Mouse (Mus musculus): ENCODE data around the gene Nrap.
"Not testable (repeated sequence)": the region's sequence is repeated elsewhere in the genome, so short reads cannot be mapped to it uniquely, and the experiment has no call there.

The Nrap gene

DNA sequence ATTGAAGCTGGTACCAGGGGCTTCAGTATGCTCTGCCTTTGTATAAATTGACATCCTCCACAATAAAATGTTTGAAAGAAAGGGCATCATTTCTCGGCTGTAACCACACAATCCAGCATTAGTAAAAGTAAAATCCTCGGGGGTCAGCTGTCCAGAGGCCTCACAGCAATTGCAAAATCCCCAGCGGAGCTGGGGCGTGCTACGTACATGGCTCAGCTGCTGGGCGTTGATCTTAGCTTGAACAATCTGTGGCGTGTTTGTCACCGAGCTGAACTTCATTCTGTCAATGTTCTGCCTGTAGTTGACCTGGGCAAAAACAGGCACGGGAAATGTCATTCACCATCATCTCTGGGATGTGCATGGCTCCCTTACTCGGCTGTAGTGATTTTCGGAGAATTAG is 23.7 kb downstream of the Nrap start:
- DNase-seq (ENCODE audit: low read depth, low spot score), result no peak

DNA sequence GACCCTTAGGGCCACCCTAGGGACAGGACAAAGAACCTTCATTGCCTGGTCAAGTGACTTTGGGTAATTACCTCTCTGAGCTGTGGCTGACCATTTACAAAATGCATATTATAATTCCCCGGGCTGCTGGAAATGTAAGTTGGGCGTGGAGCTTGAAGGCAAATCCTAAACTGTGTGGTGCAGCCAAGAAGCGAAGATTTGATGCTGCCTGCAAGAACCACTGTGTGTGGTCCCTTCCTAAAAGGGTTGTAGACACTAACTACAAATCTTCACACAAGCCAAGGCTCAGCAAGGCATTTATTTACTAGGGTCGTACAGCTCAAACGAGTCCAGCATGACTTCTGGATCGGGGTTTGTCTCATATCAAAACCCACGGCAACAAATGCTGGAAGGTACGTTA is 25.3 kb downstream of the Nrap start:
- no peak for DNase-seq (ENCODE audit: low read depth, low spot score)

DNA sequence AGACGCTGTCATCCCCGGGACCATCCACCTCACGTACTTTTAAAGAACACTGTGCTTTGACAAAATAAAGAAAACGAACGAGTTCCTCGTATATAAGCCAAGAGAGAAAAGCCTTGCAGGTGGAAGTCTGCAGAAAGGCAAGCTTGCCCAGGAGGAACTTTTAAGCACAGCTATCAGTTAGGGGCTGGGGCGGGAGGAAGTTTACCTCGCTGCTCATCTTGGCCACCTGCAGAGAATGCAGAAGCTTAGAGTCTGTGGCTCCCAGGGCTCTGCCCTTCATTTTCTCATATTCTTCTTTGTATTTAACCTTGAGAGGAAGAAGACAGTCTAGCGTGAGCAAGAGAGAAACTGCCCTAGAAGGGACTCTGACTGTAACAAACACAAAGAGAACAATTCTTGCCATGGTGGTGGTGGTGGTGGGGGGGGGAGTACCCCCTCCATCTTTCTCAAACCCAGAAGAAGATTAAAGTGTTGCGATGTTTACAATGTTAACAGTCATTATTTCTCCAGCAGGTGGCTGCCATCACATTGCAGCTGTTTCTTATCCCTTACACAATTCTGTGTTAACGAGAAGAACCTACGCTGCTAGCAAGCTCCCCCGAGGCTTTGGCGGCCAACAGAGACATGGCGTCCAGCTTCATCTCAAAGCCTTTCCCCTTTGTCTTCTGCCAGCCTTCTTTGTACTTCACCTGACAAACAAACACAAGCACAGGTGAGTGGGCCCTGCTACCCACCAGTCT is 25.9 kb downstream of the Nrap start:
- no peak for DNase-seq (ENCODE audit: low read depth, low spot score)

DNA sequence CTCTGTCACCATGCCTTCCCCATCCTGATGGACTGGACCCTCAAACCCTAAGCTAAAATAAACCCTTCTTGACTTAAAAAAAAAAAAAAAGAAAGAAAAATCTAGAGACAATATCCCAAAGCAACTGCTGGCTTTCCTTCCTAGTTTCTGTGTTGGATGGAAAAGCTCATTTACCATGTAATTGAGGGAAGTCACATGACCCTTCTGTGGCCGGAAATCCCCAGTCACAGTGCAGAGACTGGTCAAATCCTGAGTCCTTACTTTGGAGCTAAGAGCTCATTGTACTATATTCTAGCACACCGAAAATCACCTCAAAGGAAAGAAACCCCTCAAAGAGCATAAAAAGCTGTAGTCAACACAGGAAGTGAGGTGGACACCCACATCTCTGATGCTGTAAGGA is 30.9 kb downstream of the Nrap start:
- no peak for DNase-seq (ENCODE audit: low read depth, low spot score)

DNA sequence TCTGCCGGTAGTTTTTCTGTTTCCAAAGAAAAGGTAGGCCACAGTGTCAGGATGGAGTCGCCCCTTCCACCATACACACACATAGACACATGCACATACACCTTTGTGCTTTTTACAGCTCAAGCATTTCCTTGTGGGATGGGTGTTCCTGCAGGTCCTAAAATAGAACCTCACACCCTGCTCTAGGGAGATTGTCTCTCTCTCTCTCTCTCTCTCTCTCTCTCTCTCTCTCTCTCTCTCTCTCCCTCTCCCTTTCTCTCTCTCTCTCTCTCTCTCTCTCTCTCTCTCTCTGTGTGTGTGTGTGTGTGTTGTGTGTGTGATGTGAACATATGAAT is 32.5 kb downstream of the Nrap start:
- DNase-seq (ENCODE audit: low read depth, low spot score), result not testable (repeated sequence)

DNA sequence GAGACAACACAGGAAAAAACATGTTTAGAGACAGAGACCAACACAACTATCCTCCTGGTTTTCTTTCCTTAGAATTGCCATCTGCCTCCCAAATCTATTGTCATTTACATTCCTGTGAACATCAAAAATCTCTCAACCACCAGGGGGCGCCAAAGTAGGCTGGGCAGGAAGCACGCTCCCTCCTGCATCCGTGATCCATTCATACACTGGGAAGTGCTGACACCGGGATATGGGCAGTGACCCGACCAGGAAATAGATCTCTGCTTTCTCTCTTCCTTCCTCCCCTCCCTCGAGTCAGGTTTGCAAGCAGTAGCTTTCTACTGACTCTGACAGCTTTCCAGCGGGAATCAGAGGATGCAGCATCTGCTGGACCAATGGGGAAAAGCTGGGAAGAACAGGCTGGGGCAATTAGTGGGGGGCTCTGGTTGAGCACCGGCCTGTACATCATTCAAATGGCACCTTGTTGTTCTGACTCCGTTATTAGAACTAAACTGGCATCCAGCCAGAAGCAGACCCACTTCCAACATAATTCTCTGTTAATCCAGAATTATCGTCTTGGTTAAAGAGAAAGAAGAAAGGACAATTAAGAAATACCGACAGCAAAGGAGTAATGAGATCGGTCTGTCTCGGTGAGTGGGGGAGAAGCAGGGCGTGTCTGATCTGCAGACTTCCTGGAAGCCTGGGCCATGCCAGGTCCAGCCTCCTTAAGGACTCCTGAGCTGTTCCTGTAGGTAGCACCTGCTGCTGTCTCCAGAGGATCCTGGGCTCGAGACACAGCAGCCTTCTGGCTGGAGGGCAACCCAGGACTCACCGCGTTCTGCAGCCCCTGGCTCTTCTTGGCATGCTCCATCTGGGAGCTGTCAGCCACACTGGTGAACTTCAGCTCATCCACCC is 33.1 kb downstream of the Nrap start:
- no peak for DNase-seq (ENCODE audit: low read depth, low spot score)

DNA sequence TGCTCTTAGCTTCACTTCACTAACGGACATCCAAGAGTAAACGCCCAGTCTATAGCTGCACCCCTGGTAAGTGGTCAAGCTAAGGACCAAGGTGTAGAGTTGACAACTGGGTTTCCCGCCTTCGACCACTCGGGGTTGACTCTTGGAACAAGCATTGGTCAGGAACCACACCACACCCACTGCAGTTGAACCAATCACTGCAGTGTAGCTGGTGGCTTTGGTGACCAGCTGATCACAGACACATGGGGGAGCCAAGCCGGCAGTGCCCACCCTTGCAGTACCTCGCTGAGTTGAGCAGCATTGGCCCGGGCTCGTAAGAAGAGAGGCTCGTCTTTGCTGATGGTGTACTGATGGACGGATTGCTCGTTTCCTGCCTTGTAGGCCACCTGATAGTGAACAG is 34.6 kb downstream of the Nrap start:
- no peak for DNase-seq (ENCODE audit: low read depth, low spot score)

DNA sequence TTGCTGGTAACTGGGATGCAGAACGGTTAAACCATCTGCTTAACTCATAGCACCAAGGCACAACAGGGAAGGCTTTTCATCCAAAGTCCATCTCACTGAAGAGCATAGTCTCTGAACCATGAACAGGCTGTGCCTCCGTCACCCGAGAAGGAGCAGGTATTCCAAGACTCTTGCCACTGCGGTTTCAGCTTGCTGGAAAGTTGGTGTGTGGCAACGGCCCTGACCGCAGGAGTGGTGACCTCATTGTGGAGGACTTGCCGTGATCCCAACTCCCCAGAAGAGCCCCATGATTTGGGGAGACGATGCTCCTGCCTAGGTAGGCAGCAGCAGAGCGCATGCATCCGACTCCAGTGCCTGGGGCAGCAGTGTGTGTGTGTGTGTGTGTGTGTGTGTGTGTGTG is 36.1 kb downstream of the Nrap start:
- DNase-seq (ENCODE audit: low read depth, low spot score), result no peak

DNA sequence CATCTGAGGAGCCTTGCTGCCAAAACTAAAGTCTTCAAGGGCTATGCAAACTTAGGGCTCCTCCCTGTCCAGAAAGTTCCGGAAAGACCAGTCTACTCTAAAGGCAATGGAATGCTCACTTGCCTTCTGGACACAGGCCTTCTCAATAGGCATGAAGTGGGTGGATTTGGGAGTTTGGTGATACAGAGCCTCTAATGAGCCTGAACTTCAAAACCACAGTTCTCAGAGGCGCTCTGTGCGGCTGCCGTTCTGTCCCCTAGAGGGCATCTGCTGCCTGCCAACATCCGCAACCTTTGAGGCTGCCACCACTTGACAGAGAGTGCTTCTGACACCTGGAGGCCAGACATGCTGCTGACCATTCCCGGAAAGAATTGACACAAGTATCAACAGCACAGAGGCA is 40.5 kb downstream of the Nrap start:
- DNase-seq (ENCODE audit: low read depth, low spot score), result no peak

DNA sequence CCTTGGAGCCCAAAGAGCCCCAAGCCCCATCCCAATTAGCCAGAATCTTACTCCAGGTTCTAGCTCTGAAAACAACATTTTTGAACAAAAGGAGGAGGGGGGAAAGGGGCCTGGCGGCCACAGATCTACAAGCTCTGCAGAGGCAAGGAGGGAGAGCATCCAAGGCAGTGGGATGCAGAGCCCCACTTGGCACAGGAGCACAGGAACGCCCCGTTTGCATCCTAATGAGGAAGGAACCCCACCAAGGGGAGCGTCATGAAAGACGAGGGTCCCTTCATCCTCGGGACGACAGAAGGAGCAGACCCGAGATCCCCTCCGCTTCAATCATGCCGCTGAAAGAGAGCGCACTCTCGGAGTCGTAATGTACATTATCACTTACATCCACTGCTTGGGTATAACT is 43.1 kb downstream of the Nrap start:
- no peak for DNase-seq (ENCODE audit: low read depth, low spot score)

DNA sequence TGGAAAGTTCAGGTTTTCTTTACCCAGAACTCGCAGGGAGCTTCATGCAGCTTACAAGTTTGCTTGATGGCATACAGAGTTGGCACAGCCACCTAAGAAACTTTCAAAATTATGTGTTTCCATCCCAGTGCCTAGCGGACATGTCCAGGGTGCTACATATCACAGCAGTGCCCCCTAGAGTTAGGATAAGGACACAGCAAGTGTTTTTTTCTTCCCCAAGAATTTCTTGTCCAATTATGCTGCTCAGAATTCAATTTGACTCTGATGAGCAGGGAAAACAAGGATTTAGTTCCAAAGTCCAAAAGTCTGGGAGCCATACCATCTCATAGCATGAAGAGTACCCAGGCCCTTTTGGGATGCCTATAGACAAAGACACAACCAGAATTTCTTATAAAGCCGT is 43.8 kb downstream of the Nrap start:
- DNase-seq (ENCODE audit: low read depth, low spot score), result no peak

DNA sequence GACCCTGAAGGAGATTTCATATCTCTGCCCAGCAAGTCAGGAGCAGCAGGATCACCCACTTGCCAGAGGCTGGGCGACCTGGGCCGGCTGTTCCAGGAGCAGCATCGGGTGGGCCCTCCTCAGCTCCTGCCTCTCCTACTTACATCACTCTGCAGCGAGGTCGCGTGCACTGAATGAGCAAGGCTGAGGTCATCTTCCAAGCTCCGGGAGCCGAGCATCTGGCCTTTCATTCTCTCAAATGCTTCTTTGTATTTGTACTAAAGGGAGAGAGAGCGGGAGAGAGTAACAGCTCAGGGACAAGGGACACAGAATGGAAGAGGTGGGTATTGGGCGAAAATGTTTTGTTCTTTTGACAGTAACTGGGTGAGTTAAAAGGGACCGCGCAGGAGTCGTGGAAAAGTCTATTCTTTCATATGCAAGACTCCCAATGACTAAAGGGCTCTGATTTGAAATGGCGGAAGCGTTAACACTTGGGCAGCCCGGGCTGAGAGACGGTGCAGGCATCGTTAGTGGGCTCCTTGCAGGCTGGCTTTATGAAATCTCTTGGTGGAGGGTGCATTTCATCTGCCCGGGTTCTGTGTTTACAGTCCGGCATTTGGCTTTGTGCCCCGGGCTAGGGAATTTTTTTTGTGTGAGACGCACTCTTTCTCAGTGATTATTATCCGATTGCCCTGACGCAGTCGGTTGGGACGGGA is 45.8 kb downstream of the Nrap start:
- DNase-seq (ENCODE audit: low read depth, low spot score), result peak; percentile 53

DNA sequence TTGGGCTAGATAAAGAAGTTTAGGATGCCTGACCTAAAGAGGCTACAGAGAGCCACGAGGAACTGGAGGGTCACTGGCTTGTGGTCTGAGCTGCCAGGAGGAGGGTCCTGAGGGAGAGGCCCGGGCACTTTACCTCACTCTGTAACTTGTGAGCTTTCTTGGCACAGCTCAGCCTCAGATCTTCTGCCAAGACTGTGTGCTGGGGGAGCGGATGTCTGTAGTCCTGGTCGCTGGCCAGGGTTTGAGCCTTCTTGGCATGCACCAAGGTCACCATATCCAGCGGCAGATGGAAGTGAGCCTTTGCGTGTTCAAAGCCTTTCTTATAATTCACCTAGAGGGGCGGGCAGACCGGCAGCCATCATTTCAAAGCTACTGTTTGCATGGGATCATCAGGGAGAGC is 47.8 kb downstream of the Nrap start:
- DNase-seq (ENCODE audit: low read depth, low spot score), result no peak

DNA sequence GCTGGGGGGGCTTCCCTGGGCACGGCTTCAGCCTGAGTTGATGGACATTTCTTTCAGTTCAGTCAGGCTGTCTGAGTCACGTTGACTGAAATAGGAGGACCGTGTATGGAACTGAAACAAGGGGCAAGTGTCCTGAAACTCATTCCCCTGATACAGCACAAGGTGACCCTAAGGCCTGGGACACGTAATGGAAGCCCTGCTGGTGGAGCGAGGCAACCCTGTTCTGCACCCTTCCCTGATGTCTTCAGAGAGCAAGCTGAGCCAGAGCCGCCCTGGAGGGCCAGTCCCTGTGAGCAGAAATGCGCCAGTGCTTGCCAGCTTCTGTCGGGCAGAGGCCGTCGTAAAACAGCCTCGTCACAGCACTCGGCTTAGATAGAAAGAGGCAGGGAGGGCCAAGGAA is 53.0 kb downstream of the Nrap start:
- DNase-seq (ENCODE audit: low read depth, low spot score), result no peak

DNA sequence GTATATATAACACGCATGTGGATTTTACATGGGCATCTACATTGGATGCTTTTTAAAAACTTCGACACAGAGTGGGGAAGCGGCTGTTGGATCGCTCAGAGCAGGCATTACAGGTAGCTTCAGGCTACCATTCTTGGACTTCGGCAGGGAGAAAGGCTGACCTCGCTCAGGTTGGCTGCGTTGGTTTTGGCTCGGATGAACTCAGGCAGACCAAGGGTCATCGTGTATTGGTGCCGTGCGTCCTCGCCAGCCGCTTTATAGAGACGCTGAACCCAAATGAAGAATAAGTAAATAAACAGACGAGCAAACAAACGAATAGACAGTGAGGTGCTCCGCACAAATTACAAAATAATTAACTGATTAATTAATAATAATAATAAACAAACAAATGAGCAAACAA is 53.5 kb downstream of the Nrap start:
- no peak for DNase-seq (ENCODE audit: low read depth, low spot score)

DNA sequence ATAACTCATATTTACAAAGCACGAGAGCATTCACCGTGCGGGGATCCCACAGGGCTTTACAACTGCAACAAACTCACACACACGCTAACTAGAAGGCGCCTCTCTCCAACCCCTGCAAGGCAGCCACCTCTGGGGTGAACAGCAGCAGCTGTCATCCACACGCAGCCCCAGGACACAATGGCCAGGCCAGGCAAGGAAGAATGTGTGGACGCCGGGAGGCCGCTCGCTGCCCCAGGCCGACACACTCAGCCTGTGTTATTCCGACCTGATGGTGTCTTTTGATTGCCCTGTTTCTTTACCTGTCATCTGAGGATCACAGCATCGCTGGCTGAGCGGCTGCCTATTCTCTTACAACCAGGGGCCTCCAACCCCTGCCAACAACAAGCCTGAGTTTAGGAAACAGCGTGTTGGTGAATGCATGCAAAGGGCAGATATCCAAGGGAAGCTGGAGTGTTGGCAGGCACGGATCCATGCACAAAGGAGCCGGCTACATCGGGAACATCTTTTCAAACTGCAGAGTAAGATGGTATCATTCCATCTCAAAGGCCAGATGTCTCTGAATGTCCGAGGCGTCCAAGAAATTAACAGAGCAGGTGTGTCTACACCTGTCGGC is 63.5 kb downstream of the Nrap start:
- DNase-seq (ENCODE audit: low read depth, low spot score), result no peak

DNA sequence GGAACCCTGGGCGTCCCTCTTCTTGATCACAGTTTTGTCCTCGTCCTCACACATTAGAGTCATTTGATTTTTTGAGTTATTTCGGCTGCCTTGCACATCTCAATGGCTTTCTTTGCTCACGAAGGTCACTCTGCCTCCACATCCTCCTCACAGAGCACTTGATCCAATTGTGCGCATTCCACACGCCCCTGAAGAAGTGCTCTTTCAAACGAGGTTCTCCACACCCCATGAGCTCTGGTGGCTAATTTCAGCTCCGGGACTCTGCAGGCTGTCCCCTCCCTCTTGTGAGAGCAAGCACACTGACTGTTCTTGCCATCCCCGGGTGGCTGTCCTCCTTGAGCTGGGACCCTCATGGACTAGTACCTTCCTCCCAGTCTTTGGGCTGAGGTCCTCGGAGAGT is 64.2 kb downstream of the Nrap start:
- DNase-seq (ENCODE audit: low read depth, low spot score), result no peak

DNA sequence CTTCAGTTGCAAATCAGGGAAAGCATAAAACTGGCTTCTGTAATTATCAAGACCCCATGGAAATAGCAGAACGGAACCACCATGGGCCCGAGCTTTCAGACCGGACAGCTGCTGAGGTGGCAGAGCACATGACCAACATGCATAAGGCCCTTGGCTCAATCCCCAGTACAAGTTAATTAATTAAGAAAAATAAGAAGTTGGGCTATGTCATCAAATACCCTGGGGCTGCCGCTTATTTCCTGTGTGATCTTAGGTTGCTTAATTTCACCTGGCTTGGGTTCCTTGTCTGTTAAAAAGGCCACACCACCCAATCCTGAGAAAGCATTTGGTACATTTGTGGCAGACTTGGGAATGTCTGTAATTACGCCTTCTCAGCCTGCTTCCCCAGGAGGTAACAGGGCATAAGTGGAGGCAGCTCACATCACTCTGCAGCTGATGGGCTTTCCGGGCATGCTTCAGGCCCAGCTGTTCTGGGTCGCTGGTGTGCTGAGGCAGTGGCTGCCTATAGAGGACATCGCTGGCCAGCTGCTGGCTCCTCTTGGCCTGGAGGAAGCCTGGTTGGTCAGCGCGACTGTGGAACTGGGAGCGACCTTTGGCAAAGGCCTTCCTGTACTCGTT is 68.4 kb downstream of the Nrap start:
- no peak for DNase-seq (ENCODE audit: low read depth, low spot score)

DNA sequence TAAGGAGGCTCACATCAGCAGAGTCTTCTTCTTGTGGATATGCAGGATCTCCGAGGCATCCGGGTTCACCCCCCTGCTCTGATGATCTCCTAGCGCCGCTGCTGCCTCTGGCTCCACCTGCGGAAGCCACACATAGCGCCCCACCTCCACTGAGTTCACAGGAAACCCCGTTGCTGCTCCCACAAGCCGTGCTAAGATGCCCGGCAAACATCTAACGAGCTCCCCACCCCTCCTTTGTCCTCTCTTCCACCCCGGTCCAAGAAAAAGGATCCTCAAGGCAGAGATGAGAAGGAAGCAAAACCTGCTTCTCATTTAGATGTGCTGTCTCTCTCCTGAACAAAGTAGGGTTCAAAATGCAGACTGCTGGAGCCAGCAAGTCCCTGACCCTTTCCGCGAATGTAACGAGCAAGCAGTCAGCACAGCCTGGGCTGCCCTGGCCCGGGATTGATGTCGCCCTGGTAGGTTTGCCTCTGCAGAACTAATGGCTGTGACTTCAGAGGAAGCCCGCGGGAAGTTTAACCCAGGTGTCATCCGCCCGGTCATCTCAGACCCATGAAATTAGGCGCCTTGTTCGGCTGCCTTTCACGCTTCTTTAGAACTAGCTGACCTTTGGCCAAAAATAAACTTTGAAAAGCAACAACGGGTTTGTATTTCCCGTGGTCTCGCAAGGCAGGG is 69.5 kb downstream of the Nrap start:
- no peak for DNase-seq (ENCODE audit: low read depth, low spot score)

DNA sequence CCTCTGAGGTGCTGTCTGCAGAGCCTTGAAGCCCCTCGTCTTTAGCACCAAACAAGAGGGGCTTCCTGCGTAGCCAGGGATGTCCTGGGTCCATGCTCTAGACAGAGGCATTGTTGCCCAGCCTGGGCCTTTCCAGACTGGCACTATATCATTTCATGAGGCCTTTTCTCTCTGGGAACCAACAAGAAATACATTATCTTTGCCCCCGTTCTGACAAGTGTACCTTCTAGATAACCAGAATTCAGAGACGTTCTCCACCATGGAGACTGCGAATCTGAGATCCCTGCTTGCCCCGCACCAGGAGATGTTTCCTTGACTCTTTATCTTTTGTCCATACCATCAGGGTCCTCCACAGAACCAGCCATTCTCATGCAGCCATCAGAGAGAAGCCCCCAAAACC is 70.2 kb downstream of the Nrap start:
- DNase-seq (ENCODE audit: low read depth, low spot score), result no peak

DNA sequence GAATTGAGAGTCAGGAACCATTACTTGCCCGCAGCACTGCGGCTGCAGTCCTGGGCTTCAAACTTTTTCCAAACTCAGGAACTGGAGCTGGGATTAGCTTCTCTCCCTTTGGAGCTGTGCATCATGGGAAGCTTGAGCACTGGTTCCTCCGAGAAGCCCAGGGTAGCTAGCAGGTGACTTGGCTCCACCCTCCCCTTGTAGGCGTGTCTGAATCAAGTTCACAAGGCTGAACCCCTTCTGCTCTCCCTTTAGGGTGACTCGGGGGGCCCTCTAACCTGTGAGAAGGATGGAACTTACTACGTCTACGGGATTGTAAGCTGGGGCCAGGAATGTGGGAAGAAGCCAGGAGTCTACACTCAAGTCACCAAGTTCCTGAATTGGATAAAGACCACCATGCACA is 70.6 kb downstream of the Nrap start:
- no peak for DNase-seq (ENCODE audit: low read depth, low spot score)

Measured in telencephalon, adult 2 months (tissue).